Mouse (Mus musculus): ENCODE measurements around the gene Usp38.

The Usp38 gene

GRCm38 (mm10) chr8:81014789-81015699 is at the start of gene Usp38:
Usp38 (minus strand) TSS chr8:81014928.
- in situ Hi-C loops (cut with MboI; ENCODE audit: unreplicated experiment in 2 of 2): loop anchor here (5.0 to 25.0 kb wide), 8 partner anchors 447 to 1972 kb away; partner anchors contain the start of genes Mmaa (in 2 of the 2), Abce1 (in 1 of the 2), Anapc10 (in 1 of the 2) and Zfp330 (in 1 of the 2)

GRCm38 (mm10) chr8:81062566-81062965 is 47.8 kb upstream of the Usp38 start:
- in situ Hi-C loops (cut with MboI; ENCODE audit: unreplicated experiment in 2 of 2): loop anchor here in 1 of 2 experiments (10.0 kb wide), 1 partner anchor 742 kb away; no protein-coding TSS in a partner anchor

- in situ Hi-C loops (cut with MboI; ENCODE audit: unreplicated experiment in 2 of 2): loop anchor here in 1 of 2 experiments (10.0 kb wide), 1 partner anchor 743 kb away; no protein-coding TSS in a partner anchor
These were observed 47.2 kb upstream of the Usp38 start for GRCm38 (mm10) chr8:81061950-81062349.

DNA sequence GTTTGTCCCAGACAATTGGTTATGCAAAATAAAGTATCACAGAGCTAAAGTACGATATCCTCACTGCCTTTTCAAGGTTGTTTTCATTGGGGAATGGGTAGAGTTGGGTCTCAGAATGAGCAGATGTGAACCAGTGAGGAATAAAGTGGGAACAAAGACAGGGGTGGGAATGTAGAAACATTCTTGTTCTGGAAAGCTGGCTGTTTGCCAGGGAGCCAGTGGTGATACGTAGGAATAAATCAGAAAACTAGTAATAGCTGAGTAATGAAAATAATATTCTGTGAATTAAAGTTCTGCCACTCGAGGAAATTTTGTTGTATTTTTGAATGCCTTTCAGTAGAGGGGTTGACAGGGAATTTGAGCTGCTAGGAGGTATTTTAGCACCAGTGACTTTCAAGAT is 29.5 kb upstream of the Usp38 start:
- in situ Hi-C loops (cut with MboI; ENCODE audit: unreplicated experiment in 2 of 2): loop anchor here in 1 of 2 experiments (25.0 kb wide), 1 partner anchor 1107 kb away; no protein-coding TSS in a partner anchor

DNA sequence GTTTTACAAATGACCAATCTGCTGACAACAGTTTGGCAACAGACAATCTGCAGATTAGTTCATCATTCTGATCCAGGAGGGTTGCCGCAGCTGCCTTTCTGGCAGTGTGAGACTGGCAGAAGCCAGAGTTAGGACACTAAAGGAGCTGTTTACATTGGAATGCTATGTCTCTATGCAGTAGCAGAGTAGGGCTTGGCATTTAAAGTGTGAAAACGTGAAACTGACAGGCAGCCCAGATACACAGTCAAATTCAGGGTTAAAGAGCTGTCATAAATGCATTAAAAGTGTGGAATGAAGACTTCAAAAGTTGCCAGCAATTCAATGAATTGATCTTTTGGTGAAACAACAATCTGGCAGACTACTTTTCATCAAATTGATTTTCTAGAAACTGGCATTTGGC is 13.3 kb upstream of the Usp38 start:
- in situ Hi-C loops (cut with MboI; ENCODE audit: unreplicated experiment in 2 of 2): loop anchor here in 1 of 2 experiments (25.0 kb wide), 1 partner anchor 1091 kb away; no protein-coding TSS in a partner anchor

- in situ Hi-C loops (cut with MboI; ENCODE audit: unreplicated experiment in 2 of 2): loop anchor here (10.0 to 25.0 kb wide), 7 partner anchors 445 to 1970 kb away; partner anchors contain the start of genes Mmaa (in 2 of the 2), Abce1 (in 1 of the 2) and Anapc10 (in 1 of the 2)
These were observed 2.8 kb upstream of the Usp38 start for GRCm38 (mm10) chr8:81017548-81017947.

GRCm38 (mm10) chr8:81013811-81014530 is 757 bp downstream of the Usp38 start:
- in situ Hi-C loops (cut with MboI; ENCODE audit: unreplicated experiment in 2 of 2): loop anchor here (5.0 to 25.0 kb wide), 8 partner anchors 448 to 1973 kb away; partner anchors contain the start of genes Mmaa (in 2 of the 2), Abce1 (in 1 of the 2), Anapc10 (in 1 of the 2) and Zfp330 (in 1 of the 2)

DNA sequence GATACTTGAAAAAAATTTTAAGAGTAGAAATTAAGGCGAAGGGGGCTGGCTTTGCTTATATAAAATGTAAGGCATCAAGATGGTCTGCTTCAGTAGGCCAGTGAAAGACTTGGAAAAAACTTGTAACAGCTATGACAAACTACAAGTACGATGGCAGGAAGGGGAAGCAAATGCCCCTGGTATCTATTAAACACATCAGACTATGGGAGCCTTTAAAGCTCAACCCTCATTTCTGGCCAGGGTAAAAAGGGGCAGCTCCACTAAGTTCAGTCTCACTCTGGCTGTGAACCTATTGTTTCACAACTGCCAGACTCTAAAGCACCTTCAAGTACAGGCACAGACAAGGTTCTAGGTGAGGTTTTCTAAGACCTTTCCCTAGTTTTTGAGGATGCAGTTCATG is 2.0 kb downstream of the Usp38 start:
- in situ Hi-C loops (cut with MboI; ENCODE audit: unreplicated experiment in 2 of 2): loop anchor here (5.0 to 25.0 kb wide), 8 partner anchors 450 to 1975 kb away; partner anchors contain the start of genes Mmaa (in 2 of the 2), Abce1 (in 1 of the 2), Anapc10 (in 1 of the 2) and Zfp330 (in 1 of the 2)

- in situ Hi-C loops (cut with MboI; ENCODE audit: unreplicated experiment in 2 of 2): loop anchor here (5.0 to 25.0 kb wide), 8 partner anchors 450 to 1975 kb away; partner anchors contain the start of genes Mmaa (in 2 of the 2), Abce1 (in 1 of the 2), Anapc10 (in 1 of the 2) and Zfp330 (in 1 of the 2)
These were observed 2.6 kb downstream of the Usp38 start for GRCm38 (mm10) chr8:81012031-81012560.

DNA sequence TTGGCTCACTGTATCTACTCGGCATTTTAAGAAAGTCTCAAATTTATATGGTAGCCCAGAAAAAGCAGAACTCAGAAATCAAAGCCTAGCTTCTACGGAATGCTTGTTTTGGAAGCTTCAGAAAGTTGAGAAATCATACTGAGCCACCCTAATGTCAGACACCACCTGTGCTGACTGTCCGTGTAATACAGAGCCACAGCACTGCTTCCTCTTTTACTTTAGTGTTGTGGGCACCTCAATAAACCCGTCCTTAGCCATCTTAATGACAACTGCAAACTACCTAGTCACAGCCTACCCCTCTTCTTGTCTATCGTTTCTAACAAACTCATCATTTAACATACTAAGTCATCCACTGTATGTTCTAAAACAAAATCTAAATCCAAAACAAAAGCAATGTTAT is 4.3 kb downstream of the Usp38 start:
- in situ Hi-C loops (cut with MboI; ENCODE audit: unreplicated experiment in 2 of 2): loop anchor here (5.0 to 25.0 kb wide), 8 partner anchors 452 to 1977 kb away; partner anchors contain the start of genes Mmaa (in 2 of the 2), Abce1 (in 1 of the 2), Anapc10 (in 1 of the 2) and Zfp330 (in 1 of the 2)

- in situ Hi-C loops (cut with MboI; ENCODE audit: unreplicated experiment in 2 of 2): loop anchor here (25.0 kb wide), 5 partner anchors 457 to 1982 kb away; partner anchors contain the start of genes Abce1 (in 1 of the 2), Anapc10 (in 1 of the 2) and Mmaa (in 1 of the 2)
These were observed 9.6 kb downstream of the Usp38 start for GRCm38 (mm10) chr8:81005114-81005513.

- in situ Hi-C loops (cut with MboI; ENCODE audit: unreplicated experiment in 2 of 2): loop anchor here (5.0 to 10.0 kb wide), 6 partner anchors 72 to 1262 kb away; partner anchors contain the start of gene Gypa (in 2 of the 2)
These were observed 18.1 kb downstream of the Usp38 start for GRCm38 (mm10) chr8:80996632-80997031.

DNA sequence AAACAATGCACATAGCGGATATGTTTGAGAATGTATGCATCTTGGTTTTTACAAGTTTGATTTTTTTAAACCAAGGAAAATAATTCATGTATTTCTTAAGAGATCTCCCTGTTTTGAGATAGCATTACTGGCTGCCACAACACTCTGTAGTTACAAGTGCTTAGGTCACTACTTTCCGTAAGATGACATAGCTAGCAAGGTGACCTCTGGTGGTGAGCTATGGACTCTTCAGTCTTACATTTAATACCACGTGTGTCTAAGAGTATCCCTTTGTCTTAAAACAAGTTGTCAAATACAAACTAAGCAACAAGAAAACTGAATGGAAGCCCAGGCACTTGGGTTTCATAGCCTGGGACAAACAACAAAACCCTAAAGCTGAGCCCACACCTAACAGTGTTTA is 22.8 kb downstream of the Usp38 start:
- in situ Hi-C loops (cut with MboI; ENCODE audit: unreplicated experiment in 2 of 2): loop anchor here (5.0 to 10.0 kb wide), 8 partner anchors 45 to 1257 kb away; partner anchors contain the start of gene Gypa (in 1 of the 2)

DNA sequence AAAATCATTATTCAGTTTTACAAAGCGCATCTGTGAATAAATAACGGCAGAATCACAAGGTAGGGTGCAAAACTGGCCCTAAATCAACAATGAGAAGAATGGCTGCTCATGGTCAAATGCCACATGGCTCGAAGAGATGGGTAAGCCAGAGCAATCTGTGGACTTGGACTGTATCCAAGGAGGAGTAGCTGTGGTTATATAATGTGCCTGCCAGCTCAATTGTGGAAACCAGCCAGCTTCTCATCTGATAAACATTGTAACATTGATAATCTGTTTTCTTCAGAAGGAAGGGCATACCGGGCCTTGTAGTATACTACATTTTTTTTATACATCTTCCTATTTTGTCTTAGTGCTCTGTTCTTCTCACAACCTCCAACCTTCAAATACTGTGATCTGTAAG is 31.9 kb downstream of the Usp38 start:
- in situ Hi-C loops (cut with MboI; ENCODE audit: unreplicated experiment in 2 of 2): loop anchor here in 1 of 2 experiments (10.0 kb wide), 1 partner anchor 58 kb away; no protein-coding TSS in a partner anchor

- in situ Hi-C loops (cut with MboI; ENCODE audit: unreplicated experiment in 2 of 2): loop anchor here in 1 of 2 experiments (10.0 kb wide), 1 partner anchor 57 kb away; no protein-coding TSS in a partner anchor
These were observed 33.0 kb downstream of the Usp38 start for GRCm38 (mm10) chr8:80981696-80982095.

DNA sequence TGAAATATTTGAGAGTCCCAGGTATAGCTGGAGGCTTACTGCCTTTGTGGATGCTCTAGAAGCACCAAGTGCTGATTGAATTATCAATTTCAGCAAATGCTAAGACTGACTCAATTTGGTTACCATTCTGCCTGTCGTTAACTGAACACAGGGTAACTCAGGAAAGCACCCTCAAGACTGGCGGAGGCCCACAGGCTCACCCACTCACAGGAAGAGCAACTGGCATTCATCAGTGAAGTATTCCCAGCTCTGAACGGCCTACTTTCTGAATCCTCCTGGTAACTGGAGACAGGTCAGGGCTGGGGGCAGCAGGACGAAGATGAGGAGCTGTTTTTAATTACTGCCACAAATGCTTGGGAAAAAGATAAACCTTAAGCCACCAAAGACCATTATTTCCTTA is 34.7 kb downstream of the Usp38 start:
- in situ Hi-C loops (cut with MboI; ENCODE audit: unreplicated experiment in 2 of 2): loop anchor here in 1 of 2 experiments (10.0 kb wide), 1 partner anchor 55 kb away; no protein-coding TSS in a partner anchor

DNA sequence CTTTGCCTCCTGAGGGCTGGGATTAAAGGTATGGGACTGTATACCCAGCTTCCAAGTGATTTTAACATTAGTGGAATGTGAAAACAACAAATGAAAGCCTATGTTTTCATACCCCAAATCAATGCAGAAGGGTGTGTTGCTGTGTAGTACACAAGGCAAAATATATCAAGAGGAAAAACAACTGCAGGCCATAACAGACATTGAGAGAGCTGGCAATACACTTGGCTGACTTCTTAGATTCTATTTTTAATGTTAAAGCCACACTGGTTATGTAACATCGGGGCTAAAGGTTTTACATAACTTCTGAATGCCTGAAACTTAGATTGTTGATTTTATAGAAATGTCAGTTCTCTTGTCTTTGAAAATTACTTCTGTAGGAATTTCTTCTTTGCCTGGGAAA is 37.5 kb downstream of the Usp38 start:
- in situ Hi-C loops (cut with MboI; ENCODE audit: unreplicated experiment in 2 of 2): no loop called here

DNA sequence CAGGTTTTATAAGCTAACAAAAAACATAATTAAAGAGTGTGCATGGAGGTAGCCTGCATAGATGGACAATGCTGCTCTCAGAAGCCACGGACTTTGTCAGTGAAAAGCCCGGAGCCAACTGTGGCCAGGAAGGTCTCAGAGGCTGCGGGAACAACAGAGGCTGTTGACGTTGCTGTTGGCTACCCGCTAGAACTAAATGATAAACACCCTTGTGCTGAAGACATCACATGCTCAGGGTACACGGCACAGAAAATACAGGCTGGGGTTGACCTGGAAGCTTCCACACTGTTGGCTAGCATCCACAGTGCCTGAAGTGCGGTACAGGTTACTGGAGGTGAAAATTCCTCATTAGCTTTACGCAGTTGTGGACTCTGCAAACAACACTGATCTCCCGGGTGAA is 43.6 kb downstream of the Usp38 start:
- in situ Hi-C loops (cut with MboI; ENCODE audit: unreplicated experiment in 2 of 2): no loop called here

DNA sequence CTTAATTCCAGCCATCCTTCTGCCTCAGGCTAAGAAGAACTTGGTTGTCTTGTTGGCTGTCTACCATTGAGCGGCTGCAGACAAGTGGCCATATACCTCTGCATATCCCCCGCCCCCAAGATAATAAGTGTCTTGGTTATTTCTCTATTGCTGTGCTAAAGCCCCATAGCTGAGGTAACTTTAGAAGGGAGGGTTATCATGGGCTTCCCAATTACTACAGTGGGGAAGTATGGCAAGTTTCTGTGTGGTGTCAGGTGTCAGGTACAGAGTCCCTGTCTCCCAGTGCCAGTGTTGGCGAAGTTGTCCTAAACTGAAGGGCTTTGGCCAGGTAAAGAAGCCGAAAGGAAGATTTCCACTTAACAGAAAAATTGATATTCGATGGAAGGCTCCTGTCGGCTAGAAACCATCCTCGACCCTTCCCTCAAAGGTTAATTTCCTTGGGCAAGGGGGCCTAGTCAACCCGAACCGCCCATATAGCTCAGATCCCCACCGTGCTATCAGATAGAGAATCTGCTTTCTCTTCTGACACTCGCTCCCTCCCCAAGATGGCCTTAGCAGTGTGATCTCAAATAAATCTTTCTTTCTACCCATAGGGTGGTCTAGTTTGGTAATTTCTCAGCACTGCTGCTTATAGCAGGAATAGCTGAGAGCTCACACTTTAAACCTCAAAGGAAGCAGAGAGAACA is 44.6 kb downstream of the Usp38 start:
- in situ Hi-C loops (cut with MboI; ENCODE audit: unreplicated experiment in 2 of 2): no loop called here

Measured in v-Abl transformed pro-B cells (cell line).